Mouse (Mus musculus) adrenal gland (tissue): ENCODE results near the gene Cyp1a2.

Experiments used
- intact Hi-C: fragments of 180-260 bp; cut with DNase I; formaldehyde crosslinking; loops from one replicate; pipeline ENCODE4 v1.15.1; 2025

Cyp1a2 gene

GRCm38 (mm10) chr9:57681411-57681810 is 2.1 kb downstream of the Cyp1a2 start:
- intact Hi-C loops, result no loop called here

- intact Hi-C loops, result no loop called here
These were observed 12.0 kb downstream of the Cyp1a2 start for GRCm38 (mm10) chr9:57671500-57671899.

GRCm38 (mm10) chr9:57671037-57671436 is 12.5 kb downstream of the Cyp1a2 start:
- intact Hi-C loops, result no loop called here

GRCm38 (mm10) chr9:57669566-57669965 is 13.9 kb downstream of the Cyp1a2 start:
- intact Hi-C loops, result no loop called here

- intact Hi-C loops, result no loop called here
These were observed 15.2 kb downstream of the Cyp1a2 start for GRCm38 (mm10) chr9:57668277-57668676.

GRCm38 (mm10) chr9:57667817-57668216 is 15.7 kb downstream of the Cyp1a2 start:
- intact Hi-C loops, result no loop called here

- intact Hi-C loops, result no loop called here
These were observed 16.4 kb downstream of the Cyp1a2 start for GRCm38 (mm10) chr9:57667136-57667535.

- intact Hi-C loops, result no loop called here
These were observed 17.0 kb downstream of the Cyp1a2 start for GRCm38 (mm10) chr9:57666536-57666935.

- intact Hi-C loops, result no loop called here
These were observed 18.9 kb downstream of the Cyp1a2 start for GRCm38 (mm10) chr9:57664616-57665015.

GRCm38 (mm10) chr9:57661552-57661951 is 22.0 kb downstream of the Cyp1a2 start:
- intact Hi-C loops, result no loop called here

GRCm38 (mm10) chr9:57660501-57660900 is 23.0 kb downstream of the Cyp1a2 start:
- intact Hi-C loops, result loop anchor here (1.0 kb wide), 1 partner anchor 84 kb away; no protein-coding TSS in a partner anchor

- intact Hi-C loops, result loop anchor here (1.0 to 5.0 kb wide), 2 partner anchors 85 to 137 kb away; partner anchors contain the start of gene Cox5a
These were observed 23.7 kb downstream of the Cyp1a2 start for GRCm38 (mm10) chr9:57659774-57660173.

GRCm38 (mm10) chr9:57658970-57659369 is 24.5 kb downstream of the Cyp1a2 start:
- intact Hi-C loops, result loop anchor here (5.0 kb wide), 1 partner anchor 137 kb away; the partner anchor contains the start of gene Cox5a

- intact Hi-C loops, result loop anchor here (5.0 kb wide), 1 partner anchor 136 kb away; the partner anchor contains the start of gene Cox5a
These were observed 25.7 kb downstream of the Cyp1a2 start for GRCm38 (mm10) chr9:57657843-57658242.

GRCm38 (mm10) chr9:57656631-57657350 is 26.7 kb downstream of the Cyp1a2 start:
- intact Hi-C loops, result loop anchor here (5.0 kb wide), 1 partner anchor 134 kb away; the partner anchor contains the start of gene Cox5a

GRCm38 (mm10) chr9:57655749-57656148 is 27.8 kb downstream of the Cyp1a2 start:
- intact Hi-C loops, result loop anchor here (1.0 to 5.0 kb wide), 2 partner anchors 26 to 133 kb away; partner anchors contain the start of gene Cox5a

- intact Hi-C loops, result loop anchor here (1.0 to 5.0 kb wide), 4 partner anchors 26 to 133 kb away; partner anchors contain the start of genes Cox5a and Fam219b
These were observed 28.5 kb downstream of the Cyp1a2 start for GRCm38 (mm10) chr9:57654966-57655365.

GRCm38 (mm10) chr9:57653283-57653682 is 30.2 kb downstream of the Cyp1a2 start, which contains the start of gene Csk:
Csk (minus strand) TSS chr9:57653631.
- intact Hi-C loops, result loop anchor here (5.0 kb wide), 2 partner anchors 36 to 116 kb away; partner anchors contain the start of gene Fam219b

GRCm38 (mm10) chr9:57652855-57653254 is 30.6 kb downstream of the Cyp1a2 start:
- intact Hi-C loops, result loop anchor here (5.0 kb wide), 2 partner anchors 36 to 116 kb away; partner anchors contain the start of gene Fam219b

- intact Hi-C loops, result loop anchor here (5.0 kb wide), 2 partner anchors 35 to 115 kb away; partner anchors contain the start of gene Fam219b
These were observed 31.2 kb downstream of the Cyp1a2 start for GRCm38 (mm10) chr9:57652351-57652750.

- intact Hi-C loops, result loop anchor here (5.0 kb wide), 2 partner anchors 34 to 114 kb away; partner anchors contain the start of gene Fam219b
These were observed 32.7 kb downstream of the Cyp1a2 start for GRCm38 (mm10) chr9:57650786-57651311.
